Mouse (Mus musculus): Measurements from ENCODE around the gene Zfp646.
"Not testable (repeated sequence)": the region's sequence is repeated elsewhere in the genome, so short reads cannot be mapped to it uniquely, and the experiment has no call there.

The Zfp646 gene

GRCm38 (mm10) chr7:127876041-127876466, at the start of gene Zfp646:
Gene Zfp646 (plus strand): TSS chr7:127876221.
- DNase-seq (ENCODE audit: low read depth), result peak; percentile 68

GRCm38 (mm10) chr7:127835550-127835949, 40.5 kb upstream of the Zfp646 start:
- no peak for DNase-seq (ENCODE audit: low read depth)

GRCm38 (mm10) chr7:127837473-127837872, 38.5 kb upstream of the Zfp646 start:
- DNase-seq (ENCODE audit: low read depth), result no peak

- DNase-seq (ENCODE audit: low read depth), result not testable (repeated sequence)
Measured at GRCm38 (mm10) chr7:127837878-127838277, 38.1 kb upstream of the Zfp646 start.

GRCm38 (mm10) chr7:127840031-127840430, 36.0 kb upstream of the Zfp646 start:
- DNase-seq (ENCODE audit: low read depth), result not testable (repeated sequence)

GRCm38 (mm10) chr7:127840886-127841285, 35.1 kb upstream of the Zfp646 start:
- DNase-seq (ENCODE audit: low read depth), result no peak

GRCm38 (mm10) chr7:127841340-127842000, 34.6 kb upstream of the Zfp646 start:
- DNase-seq (ENCODE audit: low read depth), result peak; percentile 78

GRCm38 (mm10) chr7:127842001-127842718, 33.9 kb upstream of the Zfp646 start:
- DNase-seq (ENCODE audit: low read depth), result peak; percentile 81

GRCm38 (mm10) chr7:127849973-127850875, 25.8 kb upstream of the Zfp646 start:
- DNase-seq (ENCODE audit: low read depth), result no peak

GRCm38 (mm10) chr7:127850906-127851305, 25.1 kb upstream of the Zfp646 start:
- DNase-seq (ENCODE audit: low read depth), result no peak

- no peak for DNase-seq (ENCODE audit: low read depth)
Measured at GRCm38 (mm10) chr7:127858258-127858657, 17.8 kb upstream of the Zfp646 start.

GRCm38 (mm10) chr7:127866434-127866833, 9.6 kb upstream of the Zfp646 start:
- DNase-seq (ENCODE audit: low read depth), result no peak

GRCm38 (mm10) chr7:127867641-127868040, 8.4 kb upstream of the Zfp646 start:
- no peak for DNase-seq (ENCODE audit: low read depth)

- no peak for DNase-seq (ENCODE audit: low read depth)
Measured at GRCm38 (mm10) chr7:127869149-127869810, 6.7 kb upstream of the Zfp646 start.

GRCm38 (mm10) chr7:127870136-127870821, 5.7 kb upstream of the Zfp646 start:
- DNase-seq (ENCODE audit: low read depth), result no peak

- no peak for DNase-seq (ENCODE audit: low read depth)
Measured at GRCm38 (mm10) chr7:127874812-127875626, 1.0 kb upstream of the Zfp646 start.

GRCm38 (mm10) chr7:127875627-127876001, 407 bp upstream of the Zfp646 start:
- peak; percentile 78 for DNase-seq (ENCODE audit: low read depth)

GRCm38 (mm10) chr7:127876467-127877348, 687 bp downstream of the Zfp646 start, which contains the start of gene Zfp668:
Gene Zfp668 (minus strand): TSS chr7:127876828.
- DNase-seq (ENCODE audit: low read depth), result peak; percentile 93

GRCm38 (mm10) chr7:127879301-127879700, 3.3 kb downstream of the Zfp646 start:
- DNase-seq (ENCODE audit: low read depth), result no peak
